Mouse (Mus musculus) forebrain, embryonic 12.5 days (tissue): ENCODE results near the gene Odf3l1. TPM values are rescaled to one million over a fixed set of nuclear protein-coding genes. Genes with fewer than 3 reads are reported as not detected.
A peak's percentile ranks its signal among the peaks of the same experiment; 100 is the strongest.

Experiments used
- ATAC-seq: fragments of 200-750 bp; cut with Nextera tagmentation; 2 replicates; pipeline ENCODE4 v1.8.0; 2017; ENCODE audit warnings: moderate TSS enrichment; ENCODE audit not compliant: low FRiP score
- H3K27ac ChIP-seq: fragments of 300-500 bp; sonication (generic); 2 replicates; pipeline ENCODE4 v1.5.1; 2016; ENCODE audit warnings: mild to moderate bottlenecking
- H3K27me3 ChIP-seq: fragments of 300-500 bp; sonication (generic); 2 replicates; pipeline ENCODE4 v1.6.1; 2016; ENCODE audit warnings: mild to moderate bottlenecking
- H3K36me3 ChIP-seq: fragments of 300-500 bp; sonication (generic); replicated peaks from 2 replicates; pipeline ENCODE4 v1.6.1; 2016; ENCODE audit warnings: mild to moderate bottlenecking
- H3K4me1 ChIP-seq: fragments of 300-500 bp; sonication (generic); 2 replicates; pipeline ENCODE4 v1.6.1; 2016
- H3K4me2 ChIP-seq: fragments of 300-500 bp; sonication (generic); 2 replicates; pipeline ENCODE4 v1.6.1; 2016; ENCODE audit warnings: mild to moderate bottlenecking, moderate library complexity
- H3K4me3 ChIP-seq: fragments of 300-500 bp; sonication (generic); replicated peaks from 2 replicates; pipeline ENCODE4 v1.5.1; 2016; ENCODE audit warnings: mild to moderate bottlenecking
- H3K9ac ChIP-seq: fragments of 300-500 bp; sonication (generic); 2 replicates; pipeline ENCODE4 v1.6.1; 2016; ENCODE audit warnings: mild to moderate bottlenecking
- H3K9me3 ChIP-seq: fragments of 300-500 bp; sonication (generic); 2 replicates; pipeline ENCODE4 v1.6.1; 2016
- WGBS: fragments of 180-500 bp; shearing (Covaris S2); methylation state at CpG from one replicate; pipeline ENCODE4 v1.1.7; 2016; 5-methylcytosine and 5-hydroxymethylcytosine counted together
- polyA plus RNA-seq: library from polyadenylated mRNA; unstranded; fragments of >200 nt; fragmentation: Nextera tagmentation; extraction: Ambion mirVana; gene quantifications from 2 replicates; pipeline ENCODE4 v1.2.1, GENCODE M21; 2016

Gene Odf3l1
- polyA plus RNA-seq, 1 experiment from 2014 or later = not detected

- Histone ChIP-seq H3K9me3 (no peaks in the 10 kb centered on the region), H3K36me3 (no peaks in the 10 kb centered on the region), H3K27me3 (no peaks in the 10 kb centered on the region), H3K4me1 (no peaks in the 10 kb centered on the region; the same call in 1 of the 2 replicates), H3K4me3 (no peak overlapping the region), H3K4me2 (no peak overlapping the region), H3K27ac (no peak overlapping the region), H3K9ac (no peak overlapping the region)
- ATAC-seq = no peak
- 60% methylated on average over 9 of the region's 9 CpGs for WGBS
These were observed 16.3 kb upstream of the Odf3l1 start for GRCm38 (mm10) chr9:56880790-56881189.

- WGBS = 83% methylated on average over 5 of the region's 5 CpGs
- no peaks in the 10 kb centered on the region for H3K27me3 ChIP-seq
These were observed 12.8 kb upstream of the Odf3l1 start for GRCm38 (mm10) chr9:56877284-56877683.

GRCm38 (mm10) chr9:56876784-56877183 is 12.3 kb upstream of the Odf3l1 start:
- H3K4me1 ChIP-seq = no peaks in the 10 kb centered on the region; the same call in 1 of the 2 replicates
- H3K9ac ChIP-seq = no peak overlapping the region
- no peaks in the 10 kb centered on the region for H3K27me3 ChIP-seq
- no peak overlapping the region for H3K4me3 ChIP-seq
- H3K4me2 ChIP-seq = no peak overlapping the region
- H3K9me3 ChIP-seq = no peaks in the 10 kb centered on the region
- H3K27ac ChIP-seq = no peak overlapping the region
- H3K36me3 ChIP-seq = no peaks in the 10 kb centered on the region
- ATAC-seq = no peak
- WGBS = 63% methylated on average over 9 of the region's 9 CpGs

More at GRCm38 (mm10) chr9:56877284-56877683, 12.8 kb upstream of the Odf3l1 start:
- Histone ChIP-seq H3K4me2 (no peak overlapping the region), H3K4me1 (no peaks in the 10 kb centered on the region; the same call in 1 of the 2 replicates), H3K36me3 (no peaks in the 10 kb centered on the region), H3K4me3 (no peak overlapping the region), H3K27ac (no peak overlapping the region), H3K9me3 (no peaks in the 10 kb centered on the region), H3K9ac (no peak overlapping the region)
- no peak for ATAC-seq

- Histone ChIP-seq H3K4me3 (no peak overlapping the region), H3K4me2 (no peak overlapping the region), H3K9me3 (no peaks in the 10 kb centered on the region), H3K4me1 (peaks cover 7% of the 10 kb centered on the region), H3K9ac (no peak overlapping the region), H3K27me3 (no peaks in the 10 kb centered on the region), H3K36me3 (no peaks in the 10 kb centered on the region), H3K27ac (no peak overlapping the region)
- WGBS = 77% methylated on average over 1 of the region's 1 CpGs
- no peak for ATAC-seq
These were observed 8.6 kb upstream of the Odf3l1 start for GRCm38 (mm10) chr9:56873097-56873496.

GRCm38 (mm10) chr9:56872105-56872903 is 7.8 kb upstream of the Odf3l1 start:
- H3K4me2 ChIP-seq = no peak overlapping the region
- H3K27ac ChIP-seq = no peak overlapping the region
- peaks cover 10% of the 10 kb centered on the region for H3K4me1 ChIP-seq
- no peaks in the 10 kb centered on the region for H3K36me3 ChIP-seq
- H3K9me3 ChIP-seq = no peaks in the 10 kb centered on the region
- no peak overlapping the region for H3K9ac ChIP-seq
- no peak for ATAC-seq
- H3K27me3 ChIP-seq = no peaks in the 10 kb centered on the region; the same call in 1 of the 2 replicates
- 83% methylated on average over 5 of the region's 5 CpGs for WGBS
- H3K4me3 ChIP-seq = no peak overlapping the region

- H3K4me3 ChIP-seq = no peak overlapping the region
- 67% methylated on average over 5 of the region's 5 CpGs for WGBS
- H3K4me2 ChIP-seq = no peak overlapping the region
- H3K36me3 ChIP-seq = no peaks in the 10 kb centered on the region
- no peak overlapping the region for H3K27ac ChIP-seq
- no peak for ATAC-seq
- H3K9ac ChIP-seq = no peak overlapping the region
- peaks cover 6% of the 10 kb centered on the region for H3K27me3 ChIP-seq
- peaks cover 10% of the 10 kb centered on the region for H3K4me1 ChIP-seq
- H3K9me3 ChIP-seq = no peaks in the 10 kb centered on the region
These were observed 6.7 kb upstream of the Odf3l1 start for GRCm38 (mm10) chr9:56871191-56871590.

GRCm38 (mm10) chr9:56870778-56871177 is 6.3 kb upstream of the Odf3l1 start:
- H3K9me3 ChIP-seq = no peaks in the 10 kb centered on the region
- H3K36me3 ChIP-seq = no peaks in the 10 kb centered on the region
- H3K27ac ChIP-seq = no peak overlapping the region
- H3K4me3 ChIP-seq = no peak overlapping the region
- peaks cover 10% of the 10 kb centered on the region for H3K27me3 ChIP-seq
- no peak for ATAC-seq
- 87% methylated on average over 10 of the region's 10 CpGs for WGBS
- H3K9ac ChIP-seq = no peak overlapping the region
- H3K4me2 ChIP-seq = no peak overlapping the region
- H3K4me1 ChIP-seq = peaks cover 10% of the 10 kb centered on the region

- H3K27ac ChIP-seq = no peak overlapping the region
- peaks cover 16% of the 10 kb centered on the region for H3K4me1 ChIP-seq
- WGBS = 83% methylated on average over 13 of the region's 13 CpGs
- no peak for ATAC-seq
- H3K36me3 ChIP-seq = no peaks in the 10 kb centered on the region
- H3K9me3 ChIP-seq = no peaks in the 10 kb centered on the region
- peaks cover 23% of the 10 kb centered on the region for H3K27me3 ChIP-seq
- H3K4me3 ChIP-seq = no peak overlapping the region
- no peak overlapping the region for H3K4me2 ChIP-seq
- H3K9ac ChIP-seq = no peak overlapping the region
These were observed 5.1 kb upstream of the Odf3l1 start for GRCm38 (mm10) chr9:56869552-56869951.

GRCm38 (mm10) chr9:56868292-56868691 is 3.8 kb upstream of the Odf3l1 start:
- ATAC-seq = peak; percentile 82; the same call in 1 of the 2 replicates
- H3K9me3 ChIP-seq = no peaks in the 10 kb centered on the region
- peaks cover 33% of the 10 kb centered on the region for H3K27me3 ChIP-seq
- no peak overlapping the region for H3K9ac ChIP-seq
- H3K4me1 ChIP-seq = peaks cover 22% of the 10 kb centered on the region
- H3K36me3 ChIP-seq = no peaks in the 10 kb centered on the region
- 43% methylated on average over 6 of the region's 6 CpGs for WGBS
- H3K4me2 ChIP-seq = no peak overlapping the region; the same call in 1 of the 2 replicates
- no peak overlapping the region for H3K4me3 ChIP-seq
- H3K27ac ChIP-seq = peak overlapping the region; percentile 61; the same call in 1 of the 2 replicates

GRCm38 (mm10) chr9:56866430-56866829 is 2.0 kb upstream of the Odf3l1 start:
- Histone ChIP-seq H3K27ac (no peak overlapping the region), H3K4me2 (no peak overlapping the region), H3K9ac (0 out of 2 replicates have a peak overlapping the region, but pooled peaks have one; percentile 3), H3K4me1 (peaks cover 22% of the 10 kb centered on the region), H3K27me3 (peaks cover 41% of the 10 kb centered on the region), H3K9me3 (no peaks in the 10 kb centered on the region), H3K36me3 (no peaks in the 10 kb centered on the region), H3K4me3 (no peak overlapping the region)
- no peak for ATAC-seq
- 77% methylated on average over 5 of the region's 5 CpGs for WGBS

- Histone ChIP-seq H3K4me2 (peak overlapping the region; percentile 50), H3K4me3 (no peak overlapping the region)
These were observed 1.4 kb upstream of the Odf3l1 start for GRCm38 (mm10) chr9:56865673-56866400.

GRCm38 (mm10) chr9:56864832-56865231 is 353 bp upstream of the Odf3l1 start, which contains the start of gene Cspg4:
Gene Cspg4 (plus strand): TSS chr9:56865033.
- ATAC-seq = no peak
- H3K4me3 ChIP-seq = peak within 1 kb of the TSS; percentile 27
- H3K9ac ChIP-seq = peak within 1 kb of the TSS; percentile 26
- no peaks in the 10 kb centered on the region for H3K9me3 ChIP-seq
- under 1% methylated on average over 23 of the region's 24 CpGs for WGBS
- no peaks in the 10 kb centered on the region for H3K36me3 ChIP-seq
- peaks cover 22% of the 10 kb centered on the region for H3K4me1 ChIP-seq
- H3K27me3 ChIP-seq = peaks cover 41% of the 10 kb centered on the region
- no peak within 1 kb of the TSS for H3K27ac ChIP-seq
- H3K4me2 ChIP-seq = peak within 1 kb of the TSS; percentile 50

More at GRCm38 (mm10) chr9:56865673-56866400, 1.4 kb upstream of the Odf3l1 start:
- no peak overlapping the region for H3K27ac ChIP-seq
- peaks cover 22% of the 10 kb centered on the region for H3K4me1 ChIP-seq
- WGBS = 82% methylated on average over 11 of the region's 11 CpGs
- no peak for ATAC-seq
- H3K9me3 ChIP-seq = no peaks in the 10 kb centered on the region
- H3K27me3 ChIP-seq = peaks cover 41% of the 10 kb centered on the region
- H3K9ac ChIP-seq = no peak overlapping the region
- H3K36me3 ChIP-seq = no peaks in the 10 kb centered on the region
